16 mouse cellular contexts compared by ENCODE assay signal in genomic region chr2:91097015-91097414, GRCm38 (mm10). TPM values are rescaled to one million over a fixed set of nuclear protein-coding genes. Genes with fewer than 3 reads are reported as not detected.
DNase-seq lines count a peak whose midpoint lies in the region; ATAC-seq and TF ChIP-seq lines count a peak whose summit lies in the region.
"Had no signal": no experiment of that assay in that cellular context is flagged by ENCODE, and none has a peak within 500 bp of the region (broad histone marks: within the 10 kb centered on the region; RNA-seq: fewer than 3 reads in every experiment).

No protein-coding gene starts in this region.

- no peak for DNase-seq in liver, adult 2 months (ENCODE audit: extremely low read depth, low read depth, low spot score)
- DNase-seq in liver, result no peak
- DNase-seq in urinary bladder, postnatal 4 days (ENCODE audit: low spot score in 2 of 2), result no peak
- DNase-seq: adrenal gland, postnatal 14 days; cerebellum, adult 8-10 months; heart, postnatal 14 days; right cerebral cortex, postnatal 4 days had no signal

- WGBS in liver, adult 2 months, result 78% methylated on average over 10 of the region's 10 CpGs
- 74% methylated on average over 10 of the region's 10 CpGs for WGBS in small intestine, adult 2 months

- peaks cover 8% of the 10 kb centered on the region for H3K27me3 ChIP-seq in erythroblast, embryonic 14.5 days (ENCODE audit: control insufficient read depth)
- H3K27me3 ChIP-seq in liver, adult 2 months (ENCODE audit: control insufficient read depth, insufficient read depth, low read length), result no peaks in the 10 kb centered on the region
- no peaks in the 10 kb centered on the region for H3K27me3 ChIP-seq in small intestine, adult 2 months (ENCODE audit: control insufficient read depth, insufficient read depth, low read length)
- H3K27me3 ChIP-seq: neural tube, embryonic 13.5 days; Patski had no signal

- peaks cover 31% of the 10 kb centered on the region for H3K4me1 ChIP-seq in erythroblast, embryonic 14.5 days (ENCODE audit: control insufficient read depth)
- H3K4me1 ChIP-seq in liver, adult 2 months (ENCODE audit: control insufficient read depth, insufficient read depth, low read length), result no peaks in the 10 kb centered on the region
- no peaks in the 10 kb centered on the region for H3K4me1 ChIP-seq in small intestine, adult 2 months (ENCODE audit: control insufficient read depth, insufficient read depth, insufficient read length, low read length)
- H3K4me1 ChIP-seq: neural tube, embryonic 13.5 days had no signal

- ATAC-seq in erythroblast, adult 5-6 weeks (replicated peaks; ENCODE audit: low FRiP score, poor library complexity, severe bottlenecking), result no peak
- ATAC-seq in hematopoietic stem cell, adult 5-6 weeks (replicated peaks in 1 of 2; ENCODE audit: insufficient read depth in 1 of 2, low FRiP score in 2 of 2, low TSS enrichment in 1 of 2, low read depth in 1 of 2, poor library complexity in 2 of 2, severe bottlenecking in 2 of 2), result peak; percentile 10 to 23
- ATAC-seq in inflammation-experienced regulatory T-cells, adult 6 months, result no peak
- ATAC-seq: Patski had no signal

- TF ChIP-seq CTCF in liver, adult 2 months (IDR thresholded peaks at IDR 0.05; ENCODE audit: low read depth, low read length), result no peak
- no peak for TF ChIP-seq CTCF in small intestine, adult 2 months (IDR thresholded peaks at IDR 0.05; ENCODE audit: extremely low read depth, insufficient read length, insufficient replicate concordance, low read depth, low read length)

- H3K9me3 ChIP-seq in erythroblast, embryonic 14.5 days (ENCODE audit: control insufficient read depth, low read length), result no peaks in the 10 kb centered on the region
- H3K9me3 ChIP-seq: neural tube, embryonic 13.5 days had no signal

- peak overlapping the region; percentile 19 for H3K4me3 ChIP-seq in erythroblast, embryonic 14.5 days (replicated peaks)
- H3K4me3 ChIP-seq in liver, adult 2 months (ENCODE audit: insufficient read depth, low read depth, low read length), result peak overlapping the region; percentile 57
- peak overlapping the region; percentile 65 for H3K4me3 ChIP-seq in small intestine, adult 2 months (ENCODE audit: low read depth, low read length)
- H3K4me3 ChIP-seq: neural tube, embryonic 13.5 days had no signal

- peak overlapping the region; percentile 45; the same call in 1 of the 2 replicates for H3K9ac ChIP-seq in liver, adult 2 months (ENCODE audit: low read depth, low read length)
- H3K9ac ChIP-seq: neural tube, embryonic 13.5 days had no signal

- no peaks in the 10 kb centered on the region for H3K79me2 ChIP-seq in liver, adult 2 months (ENCODE audit: control insufficient read depth, insufficient read depth, low read length)

- no peaks in the 10 kb centered on the region for H3K36me3 ChIP-seq in erythroblast, embryonic 14.5 days (ENCODE audit: control insufficient read depth)
- no peaks in the 10 kb centered on the region for H3K36me3 ChIP-seq in liver, adult 2 months (ENCODE audit: control insufficient read depth, insufficient read depth, low read length)
- H3K36me3 ChIP-seq in small intestine, adult 2 months (ENCODE audit: control insufficient read depth, insufficient read depth, low read length), result no peaks in the 10 kb centered on the region
- H3K36me3 ChIP-seq: neural tube, embryonic 13.5 days had no signal

- TF ChIP-seq POLR2A in liver, adult 2 months (IDR thresholded peaks at IDR 0.05; ENCODE audit: extremely low read depth, insufficient read depth, low read length), result no peak
- TF ChIP-seq POLR2A in small intestine, adult 2 months (IDR thresholded peaks at IDR 0.05; ENCODE audit: low read depth, low read length), result no peak

- H3K27ac ChIP-seq in liver, adult 2 months (replicated peaks; ENCODE audit: insufficient read depth, low read depth, low read length), result peak overlapping the region; percentile 39
- H3K27ac ChIP-seq in small intestine, adult 2 months (ENCODE audit: insufficient read depth, low read depth, low read length), result peak overlapping the region; percentile 67
- H3K27ac ChIP-seq: kidney, postnatal 0 days; neural tube, embryonic 13.5 days had no signal

RNA-seq across cellular contexts. Expression of gene Spi1, which starts 14.8 kb away (rescaled TPM):
- 0.76 and 0.83 TPM in 2 replicates for polyA plus RNA-seq in erythroblast, embryonic 14.5 days (2012)
- 60.5 and 134 TPM in 2 replicates for total RNA-seq in erythroblast, adult 5-6 weeks (2015; ENCODE audit: low replicate concordance)
- 21.6 and 48.5 TPM in 2 replicates for total RNA-seq in erythroblast, adult 5-6 weeks (2017; ENCODE audit: low replicate concordance)
- 3.7 and 4.8 TPM in 2 replicates for total RNA-seq in liver, adult 2 months (2014; rRNA removed)
- polyA plus RNA-seq in liver, adult 2 months (2012; rRNA removed), result 9.5 and 16.5 TPM in 2 replicates
- total RNA-seq in hematopoietic stem cell, adult 5-6 weeks (2017), result 58.4 and 63.2 TPM in 2 replicates
- 20.3 and 28.8 TPM in 2 replicates for polyA plus RNA-seq in small intestine, adult 2 months (2012; rRNA removed)
- under 1 TPM in 1 of 3 experiments, not detected in 2; 0.68 TPM for polyA plus RNA-seq in inflammation-experienced regulatory T-cells, adult 6 months (2017; shearing (Covaris generic))

RNA-seq across cellular contexts. Expression of gene Mybpc3, which starts 20.9 kb away (rescaled TPM):
- 0.01 TPM in 1 of 2 replicates, not detected in the other for polyA plus RNA-seq in erythroblast, embryonic 14.5 days (2012)
- 0.21 TPM in 1 of 2 replicates, not detected in the other for total RNA-seq in erythroblast, adult 5-6 weeks (2015; ENCODE audit: low replicate concordance)
- 0.56 TPM in 1 of 2 replicates, not detected in the other for total RNA-seq in erythroblast, adult 5-6 weeks (2017; ENCODE audit: low replicate concordance)
- total RNA-seq in liver, adult 2 months (2014; rRNA removed), result 0.07 TPM in 1 of 2 replicates, not detected in the other
- 0.01 and 0.04 TPM in 2 replicates for polyA plus RNA-seq in liver, adult 2 months (2012; rRNA removed)
- 0.69 TPM in 1 of 2 replicates, not detected in the other for total RNA-seq in hematopoietic stem cell, adult 5-6 weeks (2017)
- polyA plus RNA-seq in small intestine, adult 2 months (2012; rRNA removed), result 0.04 and 0.05 TPM in 2 replicates
- not detected for polyA plus RNA-seq in inflammation-experienced regulatory T-cells, adult 6 months (2017; shearing (Covaris generic))
- total RNA-seq: adrenal gland, postnatal 14 days had no signal
- polyA plus RNA-seq: midbrain, embryonic 11.5 days; Patski had no signal

RNA-seq across cellular contexts. Expression of gene Slc39a13, which starts 26.8 kb away (rescaled TPM):
- polyA plus RNA-seq in erythroblast, embryonic 14.5 days (2012), result 1.4 and 2.0 TPM in 2 replicates
- total RNA-seq in erythroblast, adult 5-6 weeks (2015; ENCODE audit: low replicate concordance), result 6.9 TPM in 1 of 2 replicates, not detected in the other
- total RNA-seq in erythroblast, adult 5-6 weeks (2017; ENCODE audit: low replicate concordance), result 0.98 and 4.2 TPM in 2 replicates
- total RNA-seq in liver, adult 2 months (2014; rRNA removed), result 4.3 and 6.8 TPM in 2 replicates
- polyA plus RNA-seq in liver, adult 2 months (2012; rRNA removed), result 13.1 and 17.5 TPM in 2 replicates
- total RNA-seq in hematopoietic stem cell, adult 5-6 weeks (2017), result 12.1 and 16.8 TPM in 2 replicates
- polyA plus RNA-seq in small intestine, adult 2 months (2012; rRNA removed), result 16.9 and 17.8 TPM in 2 replicates
- 10 to 100 TPM; 18.5 to 28.5 (median 23.3) TPM for polyA plus RNA-seq in inflammation-experienced regulatory T-cells, adult 6 months (2017; shearing (Covaris generic))

RNA-seq across cellular contexts. Expression of gene Psmc3, which starts 43.2 kb away (rescaled TPM):
- polyA plus RNA-seq in erythroblast, embryonic 14.5 days (2012), result 22.2 and 22.3 TPM in 2 replicates
- 24.8 and 40.8 TPM in 2 replicates for total RNA-seq in erythroblast, adult 5-6 weeks (2015; ENCODE audit: low replicate concordance)
- 76.4 and 132 TPM in 2 replicates for total RNA-seq in erythroblast, adult 5-6 weeks (2017; ENCODE audit: low replicate concordance)
- total RNA-seq in liver, adult 2 months (2014; rRNA removed), result 147 and 190 TPM in 2 replicates
- 69.4 and 71.4 TPM in 2 replicates for polyA plus RNA-seq in liver, adult 2 months (2012; rRNA removed)
- total RNA-seq in hematopoietic stem cell, adult 5-6 weeks (2017), result 238 and 247 TPM in 2 replicates
- polyA plus RNA-seq in small intestine, adult 2 months (2012; rRNA removed), result 41.9 and 79.4 TPM in 2 replicates
- polyA plus RNA-seq in inflammation-experienced regulatory T-cells, adult 6 months (2017; shearing (Covaris generic)), result 100 to 1,000 TPM; 197 to 219 (median 204) TPM

Comparison
In these comparisons a context has a peak if more than half of its experiments do, and no peak if none do; other contexts are left out.
1. ATAC-seq: peak in hematopoietic stem cell, adult 5-6 weeks (2 of 2); none in erythroblast, adult 5-6 weeks (single experiment) and inflammation-experienced regulatory T-cells, adult 6 months (single experiment).
2. Peak in every context shown above with its lines, with median percentiles within 50 percentile points of each other: H3K4me3 ChIP-seq.